Mouse (Mus musculus): ENCODE results near the gene Ssh2.

The Ssh2 gene

DNA sequence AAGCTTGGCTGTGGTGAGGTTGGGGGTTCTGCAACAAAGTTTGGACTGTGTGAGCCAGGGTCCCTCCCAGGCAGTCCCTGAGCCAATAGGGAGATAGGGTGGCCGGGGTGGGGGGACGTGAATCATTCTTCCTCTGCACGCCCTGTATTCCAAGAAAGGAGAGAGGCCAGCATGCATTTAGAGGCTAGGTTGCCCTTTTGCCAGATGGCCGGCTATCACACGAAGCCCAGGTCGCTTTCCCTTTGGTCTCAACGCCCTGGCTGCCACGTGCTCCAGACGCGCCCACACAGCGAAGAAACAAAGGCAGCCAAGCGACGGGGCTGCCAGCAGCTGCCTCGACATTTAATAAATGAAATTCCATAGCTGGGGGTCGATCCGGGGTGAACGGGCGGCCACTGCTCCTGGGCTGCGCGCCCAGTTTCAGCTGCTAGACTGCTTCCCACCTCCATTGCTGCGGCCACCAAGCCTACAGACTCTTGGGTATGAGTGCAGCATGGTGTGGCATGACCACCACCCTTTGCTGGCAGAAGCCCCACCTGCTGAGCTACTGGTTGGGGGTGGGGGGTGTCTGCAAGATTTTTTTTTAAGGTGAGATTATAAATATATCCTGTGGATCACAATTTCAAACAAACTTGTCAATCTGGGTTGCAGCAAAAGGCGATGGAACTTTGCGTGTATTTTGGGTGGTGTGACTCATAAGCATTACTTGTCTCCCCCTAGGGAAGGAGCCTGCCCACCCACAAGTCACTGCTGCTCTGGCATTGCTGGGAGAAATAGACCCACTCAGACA lies 275.6 kb downstream of the Ssh2 start:
- DNase-seq (ENCODE audit: low read depth, low spot score): no peak

DNA sequence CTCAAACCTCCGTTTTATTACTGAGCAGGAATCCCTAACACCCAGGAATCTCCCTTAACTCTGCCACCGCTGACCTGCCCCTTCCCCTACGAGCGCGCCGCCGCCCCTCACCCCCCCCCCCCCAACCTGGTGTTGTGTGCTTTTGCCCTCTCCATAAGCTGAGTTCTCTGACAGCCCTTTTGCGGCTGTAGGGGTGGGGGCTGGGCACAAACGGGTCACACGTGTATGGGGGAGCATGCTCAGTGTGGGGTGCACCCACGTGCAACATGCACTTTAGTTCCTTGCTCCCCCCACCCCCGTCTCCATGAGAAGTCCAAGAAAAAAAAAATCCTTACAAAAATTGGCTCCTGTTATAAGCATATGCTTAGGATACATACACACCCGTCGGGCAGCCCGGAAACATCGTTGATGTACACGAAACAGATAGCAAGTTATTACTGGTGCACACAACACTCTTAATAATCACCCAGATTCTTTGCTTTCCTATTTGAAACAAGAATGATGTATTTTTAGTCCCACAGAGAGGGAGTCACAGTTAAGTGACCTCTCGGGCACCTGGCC lies 276.3 kb downstream of the Ssh2 start:
- DNase-seq (ENCODE audit: low read depth, low spot score): no peak

DNA sequence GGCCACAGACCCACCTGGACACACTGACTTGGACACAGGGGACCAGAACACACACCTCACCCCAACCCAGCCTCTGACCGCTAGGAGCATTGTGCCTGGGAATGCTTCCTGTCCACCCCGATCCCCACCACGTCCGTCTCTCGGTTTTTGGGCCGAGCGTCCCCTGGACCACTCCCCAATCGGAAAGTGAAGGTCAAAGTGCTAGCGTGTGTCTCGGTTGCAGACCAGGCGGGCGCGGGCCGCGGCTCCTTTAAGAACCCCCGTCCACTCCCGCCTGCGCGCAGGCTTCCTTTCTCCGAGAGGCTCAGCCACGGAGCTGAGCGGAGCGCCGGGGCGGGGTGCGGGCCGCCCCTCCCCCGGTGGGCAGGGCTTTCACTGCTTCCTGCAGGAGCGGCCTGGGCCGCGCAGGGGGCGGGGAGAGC lies 276.8 kb downstream of the Ssh2 start:
- DNase-seq (ENCODE audit: low read depth, low spot score): peak; percentile 89

GRCm38 (mm10) chr11:77493512-77494343 lies 277.6 kb downstream of the Ssh2 start, which contains the start of gene Git1:
Gene Git1, plus strand, starts transcription at chr11:77493562.
- no peak for DNase-seq (ENCODE audit: low read depth, low spot score)

- DNase-seq (ENCODE audit: low read depth, low spot score): no peak
These were observed 278.2 kb downstream of the Ssh2 start for GRCm38 (mm10) chr11:77494344-77494676.

GRCm38 (mm10) chr11:77494782-77495181 lies 278.7 kb downstream of the Ssh2 start:
- no peak for DNase-seq (ENCODE audit: low read depth, low spot score)

GRCm38 (mm10) chr11:77495507-77495906 lies 279.4 kb downstream of the Ssh2 start:
- DNase-seq (ENCODE audit: low read depth, low spot score): no peak

DNA sequence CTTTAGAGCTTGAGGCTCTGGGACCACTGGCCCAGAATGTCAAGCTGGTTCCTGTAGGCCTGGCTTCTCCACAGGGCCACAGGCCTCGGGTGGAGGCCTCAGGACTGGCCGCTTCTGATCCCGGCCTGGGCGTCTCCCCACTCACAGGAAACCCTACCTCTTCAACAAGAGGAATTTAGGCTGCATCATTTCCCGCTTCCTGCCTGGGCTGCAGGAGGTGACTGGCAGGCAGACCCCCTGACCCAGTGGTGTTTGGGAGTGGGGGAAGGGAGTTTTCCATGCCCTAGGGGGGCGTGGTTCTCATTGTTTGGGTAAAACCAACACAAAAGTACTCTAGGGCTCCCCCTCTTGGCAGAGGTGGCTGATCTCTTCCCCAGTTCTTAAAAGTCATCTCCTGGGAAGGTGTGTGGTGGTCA lies 281.3 kb downstream of the Ssh2 start:
- peak; percentile 59 for DNase-seq (ENCODE audit: low read depth, low spot score)

DNA sequence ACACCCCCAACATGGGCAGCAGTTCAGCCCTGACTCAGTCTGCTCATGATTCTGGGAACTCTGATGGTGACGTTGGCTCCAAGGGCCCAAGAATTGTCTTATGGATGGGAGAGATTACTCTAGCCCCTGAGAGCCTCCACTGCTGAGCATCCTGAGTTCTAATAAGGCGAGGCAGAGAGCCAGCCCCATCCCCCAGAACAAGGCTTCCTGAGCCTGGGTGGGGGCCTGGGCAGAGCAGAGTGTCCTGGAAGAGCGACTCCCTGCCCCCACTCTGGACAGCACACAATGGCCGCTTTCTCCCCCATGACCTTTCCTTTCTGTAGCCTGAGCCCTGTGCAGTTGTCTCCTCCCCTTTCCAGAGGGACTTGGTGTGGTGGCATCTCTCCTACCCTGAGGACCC lies 281.8 kb downstream of the Ssh2 start:
- no peak for DNase-seq (ENCODE audit: low read depth, low spot score)

GRCm38 (mm10) chr11:77498261-77499139 lies 282.4 kb downstream of the Ssh2 start:
- no peak for DNase-seq (ENCODE audit: low read depth, low spot score)

GRCm38 (mm10) chr11:77499354-77499753 lies 283.3 kb downstream of the Ssh2 start:
- no peak for DNase-seq (ENCODE audit: low read depth, low spot score)

DNA sequence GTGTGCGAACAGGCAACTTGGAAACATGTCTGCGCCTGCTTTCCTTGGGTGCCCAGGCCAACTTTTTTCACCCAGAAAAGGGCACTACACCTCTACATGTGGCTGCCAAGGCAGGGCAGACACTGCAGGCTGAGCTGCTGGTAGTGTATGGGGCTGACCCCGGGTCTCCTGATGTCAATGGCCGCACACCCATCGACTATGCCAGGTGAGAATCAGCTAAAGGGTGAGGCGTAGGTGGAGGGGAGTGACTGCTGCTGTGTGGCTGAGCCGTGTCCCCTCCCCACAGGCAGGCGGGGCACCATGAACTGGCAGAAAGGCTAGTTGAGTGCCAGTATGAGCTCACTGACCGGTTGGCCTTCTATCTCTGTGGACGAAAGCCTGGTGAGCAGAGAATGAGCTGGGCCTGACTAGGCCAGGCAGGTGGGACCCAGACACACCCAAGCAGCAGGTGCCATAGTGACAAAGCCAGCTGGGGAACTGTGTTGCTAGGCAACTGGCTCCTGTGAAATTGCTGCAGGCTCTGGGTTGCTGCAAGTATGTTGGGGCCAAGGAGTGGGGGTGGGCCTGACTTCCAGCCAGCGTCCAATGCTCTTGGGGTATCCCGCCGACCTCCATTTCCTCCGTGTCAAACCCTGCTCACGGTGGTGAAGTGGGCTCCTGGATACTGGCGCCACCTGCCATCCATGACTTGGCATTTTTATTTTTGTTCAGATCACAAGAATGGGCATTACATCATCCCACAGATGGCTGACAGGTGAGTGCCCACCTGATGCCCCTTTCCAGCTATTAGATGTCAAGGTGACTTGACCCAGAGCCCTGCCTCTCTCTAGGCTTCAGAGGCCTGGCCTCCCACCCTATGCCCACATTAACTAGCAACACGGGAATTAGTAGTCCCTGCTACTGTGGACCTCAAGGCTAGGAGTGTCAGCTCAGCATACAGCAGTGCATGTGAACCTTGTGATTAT lies 284.6 kb downstream of the Ssh2 start:
- no peak for DNase-seq (ENCODE audit: low read depth, low spot score)

GRCm38 (mm10) chr11:77501392-77501791 lies 285.3 kb downstream of the Ssh2 start:
- no peak for DNase-seq (ENCODE audit: low read depth, low spot score)

DNA sequence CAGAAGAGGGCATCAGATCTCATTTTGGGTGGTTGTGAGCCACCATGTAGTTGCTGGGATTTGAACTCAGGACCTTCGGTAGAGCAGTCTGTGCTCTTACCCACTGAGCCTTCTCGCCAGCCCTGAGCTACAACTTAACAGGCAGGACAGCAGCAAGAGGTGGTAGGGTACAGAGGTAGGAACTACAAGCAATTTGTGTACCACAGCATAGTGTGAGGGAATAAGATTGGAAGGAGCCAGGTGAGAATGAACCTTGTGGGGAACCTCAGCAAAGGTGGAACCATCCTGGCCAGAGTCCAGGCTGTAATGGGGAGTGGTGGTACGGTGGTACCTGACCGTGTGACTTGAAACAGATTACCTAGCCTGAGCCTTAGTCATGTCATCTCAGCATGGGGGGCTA lies 285.9 kb downstream of the Ssh2 start:
- DNase-seq (ENCODE audit: low read depth, low spot score): no peak

- DNase-seq (ENCODE audit: low read depth, low spot score): no peak
These were observed 286.4 kb downstream of the Ssh2 start for GRCm38 (mm10) chr11:77502481-77502880.

- no peak for DNase-seq (ENCODE audit: low read depth, low spot score)
These were observed 287.4 kb downstream of the Ssh2 start for GRCm38 (mm10) chr11:77503511-77503910.

DNA sequence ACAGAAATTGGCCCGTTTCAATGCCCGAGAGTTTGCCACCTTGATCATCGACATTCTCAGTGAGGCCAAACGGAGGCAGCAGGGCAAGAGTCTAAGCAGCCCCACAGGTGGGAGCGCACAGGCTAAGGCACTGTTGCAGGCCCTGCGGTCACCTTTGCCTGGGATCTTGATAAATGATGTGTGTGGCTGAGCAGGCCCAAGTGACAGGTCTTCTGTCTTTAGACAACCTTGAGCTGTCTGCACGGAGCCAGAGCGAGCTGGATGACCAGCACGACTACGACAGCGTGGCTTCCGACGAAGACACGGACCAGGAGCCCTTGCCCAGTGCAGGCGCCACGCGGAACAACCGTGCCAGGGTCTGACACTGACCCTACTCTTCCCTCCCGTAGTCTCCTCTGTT lies 288.3 kb downstream of the Ssh2 start:
- DNase-seq (ENCODE audit: low read depth, low spot score): no peak

- DNase-seq (ENCODE audit: low read depth, low spot score): no peak
These were observed 289.3 kb downstream of the Ssh2 start for GRCm38 (mm10) chr11:77505291-77505980.

- DNase-seq (ENCODE audit: low read depth, low spot score): no peak
These were observed 290.2 kb downstream of the Ssh2 start for GRCm38 (mm10) chr11:77506273-77506672.

DNA sequence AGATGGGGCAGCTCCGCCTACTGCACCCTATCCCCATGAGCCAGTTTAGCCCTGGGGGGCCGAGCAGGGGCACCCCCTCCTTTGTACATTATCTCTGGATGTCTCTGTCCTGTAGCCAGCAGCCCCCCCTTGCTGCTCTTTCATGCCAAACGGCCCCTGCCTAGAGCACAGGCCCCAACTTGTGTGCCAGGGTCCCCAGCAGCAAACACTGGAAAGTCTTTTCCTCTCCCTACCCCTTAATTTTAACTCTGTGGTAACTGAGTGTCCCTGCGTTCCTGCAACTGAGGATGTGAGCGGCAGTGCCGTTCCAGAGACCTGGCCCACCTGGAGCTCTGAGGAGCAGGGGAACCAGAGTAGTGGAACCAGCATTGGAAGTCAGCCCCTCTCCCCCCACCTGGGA lies 290.9 kb downstream of the Ssh2 start:
- no peak for DNase-seq (ENCODE audit: low read depth, low spot score)

All from embryo, embryonic 11.5 days (tissue).